Mouse (Mus musculus): Measurements from ENCODE around the gene 2700097O09Rik.
A peak's percentile ranks its signal among the peaks of the same experiment; 100 is the strongest.
"Not testable (repeated sequence)": the region's sequence is repeated elsewhere in the genome, so short reads cannot be mapped to it uniquely, and the experiment has no call there.

Gene 2700097O09Rik

DNA sequence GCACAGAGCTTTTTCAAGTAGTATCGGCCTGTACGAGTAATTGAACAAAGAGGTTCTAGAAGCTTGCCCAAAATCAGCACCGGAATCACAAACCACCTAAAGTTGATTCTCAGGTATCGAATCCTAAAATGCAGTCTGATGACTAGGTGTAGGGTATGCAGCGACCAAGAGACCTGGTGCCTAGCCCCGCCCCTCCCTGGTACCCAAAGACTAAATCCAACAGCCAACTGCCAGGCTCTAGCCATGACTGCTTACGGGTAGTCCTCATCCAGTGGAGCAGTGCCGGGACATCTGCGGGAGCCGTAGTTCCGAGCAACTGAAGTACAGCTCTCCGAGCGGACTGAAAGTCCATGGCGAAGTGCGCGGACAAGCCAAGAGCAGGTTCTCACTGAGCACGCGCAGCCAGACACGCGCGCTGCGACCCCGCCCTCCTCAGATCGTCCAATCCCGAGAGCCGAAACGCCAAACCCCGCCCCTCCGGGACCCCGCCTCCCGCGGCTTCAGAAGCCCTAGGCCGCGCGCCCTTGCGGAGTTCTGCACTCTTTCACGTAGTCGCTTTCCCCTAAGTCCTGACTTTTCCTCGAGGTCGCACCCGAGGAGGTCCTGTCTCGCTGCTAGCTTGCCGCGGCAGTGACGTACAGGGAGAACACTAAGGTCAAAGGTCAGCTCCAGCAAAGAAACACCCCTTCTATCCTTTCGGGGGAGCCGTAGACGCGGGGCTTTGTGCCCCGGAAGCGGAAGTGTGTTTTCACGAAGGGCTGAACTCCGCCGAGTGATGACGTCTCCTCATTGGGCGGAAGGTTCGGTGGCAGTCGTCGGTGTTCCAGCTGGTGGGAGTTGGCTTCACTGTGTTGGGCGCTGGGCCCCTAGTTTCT lies at the start of gene 2700097O09Rik, which contains the start of gene Srp54a:
Gene 2700097O09Rik, minus strand, starts transcription at position 385 of the 875 bp plus-strand sequence.
Gene Srp54a, plus strand, starts transcription at position 537 of the 875 bp plus-strand sequence.
- peak; percentile 100 for DNase-seq

DNA sequence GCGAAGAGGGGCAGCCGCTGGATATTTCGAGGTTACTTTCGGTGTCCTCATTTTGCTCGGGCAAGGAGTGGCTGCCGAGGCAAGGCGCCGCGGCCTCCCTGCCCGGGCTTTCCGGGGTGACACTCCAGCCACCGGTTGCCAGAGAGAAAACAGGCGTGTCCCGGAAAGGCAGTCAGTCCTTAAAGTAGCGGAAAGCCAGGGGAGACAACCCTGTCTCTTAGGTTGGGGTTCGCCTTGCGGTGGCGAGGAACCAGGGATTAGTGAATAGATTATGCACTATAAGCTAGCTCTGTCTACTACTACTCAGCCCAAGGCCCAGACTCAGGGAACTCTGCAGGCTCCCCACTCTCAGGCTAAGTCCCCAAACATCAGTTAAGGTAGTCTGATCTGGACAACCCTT lies 44.8 kb upstream of the 2700097O09Rik start:
- DNase-seq: not testable (repeated sequence)

DNA sequence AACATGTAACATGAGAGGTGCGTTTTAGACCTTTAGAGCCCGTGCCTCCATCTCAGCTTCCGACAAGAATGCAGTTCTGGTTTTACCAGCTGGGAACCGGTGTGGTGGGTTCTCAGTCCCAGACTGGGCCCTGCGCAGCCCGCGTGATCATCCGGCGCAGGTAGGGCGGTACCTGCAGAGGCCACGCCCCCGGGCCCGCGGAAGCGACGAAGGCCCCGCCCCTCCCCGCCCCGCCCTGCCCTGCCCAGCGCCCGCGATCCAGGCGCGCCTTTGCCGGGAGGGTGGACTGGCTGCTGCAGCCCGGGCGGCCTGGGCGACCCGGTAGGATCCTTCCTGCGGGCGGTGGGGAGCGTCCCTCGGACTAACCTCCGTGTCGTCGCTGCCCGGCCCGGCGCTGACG lies 44.3 kb upstream of the 2700097O09Rik start, which contains the start of gene Fam177a:
Gene Fam177a, plus strand, starts transcription at position 228 of the 400 bp plus-strand sequence.
- not testable (repeated sequence) for DNase-seq

DNA sequence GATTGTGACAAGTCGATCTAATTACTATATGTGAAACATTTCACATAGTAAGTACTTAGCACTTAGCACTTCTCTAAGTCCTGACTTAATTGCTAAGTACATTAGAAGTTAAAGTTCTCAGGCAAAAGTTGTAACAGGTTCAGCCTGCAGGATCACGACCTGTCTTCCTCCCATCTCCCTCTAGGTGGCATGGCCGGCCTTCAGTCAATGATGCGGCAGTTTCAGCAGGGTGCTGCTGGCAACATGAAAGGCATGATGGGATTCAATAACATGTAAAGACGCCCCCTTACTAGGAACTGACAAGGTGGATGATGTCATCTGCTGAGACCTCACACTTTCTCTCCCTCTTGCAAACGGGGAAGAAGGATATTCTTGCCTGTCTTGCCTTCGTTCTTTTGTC lies 32.7 kb upstream of the 2700097O09Rik start:
- DNase-seq: not testable (repeated sequence)

DNA sequence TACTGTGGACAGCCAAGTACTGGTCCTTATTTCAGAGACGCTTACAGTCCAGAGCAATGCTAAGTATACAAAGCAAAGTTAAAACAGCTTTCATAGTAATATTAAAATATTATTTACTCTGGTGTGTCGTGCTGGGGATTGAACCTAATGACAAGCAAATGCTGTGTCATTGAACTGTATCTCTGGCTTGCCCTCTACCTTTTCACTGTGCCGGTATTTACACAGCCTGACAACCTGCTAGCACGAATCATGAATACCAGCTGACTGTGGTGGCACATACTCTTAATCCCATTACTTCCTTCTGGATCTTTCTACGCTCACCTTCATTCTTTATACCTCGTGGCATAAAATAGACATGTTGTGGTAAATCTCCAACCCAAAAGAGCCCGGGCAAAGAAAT lies 12.2 kb upstream of the 2700097O09Rik start:
- DNase-seq: not testable (repeated sequence)

DNA sequence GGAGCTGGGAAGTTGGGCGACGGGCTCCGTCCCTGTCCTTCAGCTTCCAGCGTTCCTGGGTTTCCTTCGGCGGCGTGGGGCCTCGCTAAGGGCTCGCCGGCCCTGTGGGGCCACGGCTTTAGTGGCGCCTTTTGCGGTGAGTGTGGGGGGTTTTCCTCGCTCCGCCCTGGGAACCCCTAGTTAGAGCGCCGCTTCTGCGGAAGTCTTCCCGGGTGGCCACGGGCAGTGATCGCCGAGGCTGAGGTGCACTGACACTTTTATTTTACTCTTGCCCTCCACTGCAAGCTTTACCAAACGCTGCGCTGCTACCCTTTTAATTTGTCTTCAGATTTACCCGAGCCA lies 662 bp upstream of the 2700097O09Rik start:
- not testable (repeated sequence) for DNase-seq

DNA sequence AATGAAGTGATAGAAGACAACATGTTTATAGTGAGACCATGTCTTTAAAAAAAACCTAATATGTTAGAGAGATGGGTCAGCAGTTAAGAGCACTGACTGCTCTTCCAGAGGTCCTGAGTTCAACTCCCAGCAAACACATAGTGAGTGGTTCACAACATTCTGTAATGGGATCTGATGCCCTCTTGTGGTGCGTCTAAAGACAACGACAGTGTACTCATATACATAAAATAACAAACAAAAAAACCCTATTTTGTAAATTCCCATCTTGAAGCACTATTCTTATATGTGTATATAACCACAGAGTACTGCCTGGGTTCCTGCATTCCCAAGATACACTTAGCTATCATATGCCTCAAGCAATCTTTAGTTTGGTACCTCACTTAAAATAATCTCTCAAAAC lies 1.2 kb downstream of the 2700097O09Rik start:
- DNase-seq: not testable (repeated sequence)

DNA sequence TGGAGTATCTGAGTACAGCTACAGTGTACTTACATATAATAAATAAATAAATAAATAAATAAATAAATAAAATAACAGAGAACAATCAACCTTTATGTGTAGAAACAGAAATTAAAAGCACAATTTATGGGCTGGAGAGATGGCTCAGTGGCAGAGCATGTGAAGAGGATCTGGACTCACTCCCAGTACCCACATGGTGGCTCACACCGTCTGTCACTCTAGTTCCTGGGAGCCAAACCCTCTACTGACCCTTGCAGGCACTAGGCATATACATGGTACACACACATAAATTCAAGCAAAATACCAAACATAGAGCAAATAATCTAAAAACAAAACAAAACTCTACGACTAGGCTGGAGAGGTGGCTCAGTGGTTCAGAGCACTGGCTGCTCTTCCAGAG lies 4.6 kb downstream of the 2700097O09Rik start:
- no peak for DNase-seq

DNA sequence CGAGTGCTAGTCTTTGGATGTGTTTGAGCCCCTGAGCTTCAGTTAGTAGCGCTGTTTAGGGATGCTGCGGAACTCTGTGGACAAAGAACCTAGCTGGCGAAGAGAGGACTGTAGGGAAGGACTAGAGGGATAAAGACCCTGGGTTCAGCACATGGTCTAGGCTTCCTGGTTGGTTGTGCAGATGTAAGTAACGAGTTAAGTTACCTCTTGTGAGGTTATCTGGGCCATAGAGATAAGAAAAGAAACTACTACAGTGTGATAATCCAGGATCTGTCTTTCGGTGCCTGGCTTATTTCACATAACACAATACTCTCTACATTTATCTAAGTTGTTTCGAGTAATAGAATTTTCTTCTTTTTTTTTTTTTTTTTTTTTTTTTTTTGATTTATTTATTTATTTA lies 6.2 kb downstream of the 2700097O09Rik start:
- DNase-seq: no peak

DNA sequence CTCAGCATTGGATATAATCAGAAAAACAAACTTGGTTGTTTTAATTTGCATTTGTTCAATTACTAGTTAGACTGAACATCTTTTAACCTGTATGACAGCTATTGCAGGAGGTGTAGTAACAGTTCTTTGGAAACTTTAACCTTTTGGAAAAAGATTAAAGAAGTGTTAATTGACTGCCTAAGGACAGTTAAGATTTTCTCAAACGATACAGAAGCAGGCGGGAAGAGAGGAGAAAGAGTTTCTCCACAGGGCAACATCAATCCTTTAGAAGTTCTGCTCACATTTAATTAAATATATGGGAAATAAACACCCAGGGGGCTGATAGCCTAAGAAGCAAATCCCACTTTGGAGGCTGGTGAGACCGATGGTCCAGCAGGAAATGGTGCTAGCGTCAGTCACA lies 7.4 kb downstream of the 2700097O09Rik start:
- no peak for DNase-seq

DNA sequence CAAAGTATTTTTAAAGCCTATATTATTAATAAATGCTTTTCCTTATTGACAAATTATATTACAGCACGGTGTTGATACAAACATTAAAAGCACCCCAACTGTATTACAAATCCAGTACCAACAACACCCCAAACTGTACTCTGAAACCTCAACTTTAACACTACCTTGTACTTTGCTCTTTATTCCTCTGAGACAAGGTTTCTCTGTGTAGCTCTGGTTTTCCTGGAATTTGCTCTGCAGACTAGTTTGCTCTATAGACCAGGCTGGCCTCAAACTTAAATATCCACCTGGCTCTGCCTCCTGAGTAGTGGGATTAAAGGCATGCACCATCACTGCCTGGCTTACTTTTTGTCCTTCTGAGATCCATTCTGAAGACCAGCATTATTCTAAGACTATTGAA lies 17.8 kb downstream of the 2700097O09Rik start:
- no peak for DNase-seq

DNA sequence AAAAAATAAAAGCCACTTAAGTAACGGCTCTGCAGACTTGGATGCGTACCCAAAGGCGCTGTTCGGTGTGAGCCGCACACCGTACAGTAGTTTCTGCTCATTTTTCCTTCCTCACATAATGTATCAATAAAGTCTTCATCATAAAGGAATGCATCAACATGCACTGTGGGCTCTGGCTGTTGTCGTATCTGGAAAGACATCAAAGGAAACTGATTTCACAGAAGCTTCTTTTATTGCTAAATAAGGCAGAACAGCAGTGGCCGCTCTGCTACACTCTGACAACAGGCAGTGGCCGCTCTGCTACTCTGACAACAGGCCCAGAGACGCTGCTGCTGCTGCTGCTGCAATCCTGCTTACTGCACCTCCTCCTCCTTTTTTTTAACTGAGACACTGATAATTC lies 18.9 kb downstream of the 2700097O09Rik start:
- no peak for DNase-seq

DNA sequence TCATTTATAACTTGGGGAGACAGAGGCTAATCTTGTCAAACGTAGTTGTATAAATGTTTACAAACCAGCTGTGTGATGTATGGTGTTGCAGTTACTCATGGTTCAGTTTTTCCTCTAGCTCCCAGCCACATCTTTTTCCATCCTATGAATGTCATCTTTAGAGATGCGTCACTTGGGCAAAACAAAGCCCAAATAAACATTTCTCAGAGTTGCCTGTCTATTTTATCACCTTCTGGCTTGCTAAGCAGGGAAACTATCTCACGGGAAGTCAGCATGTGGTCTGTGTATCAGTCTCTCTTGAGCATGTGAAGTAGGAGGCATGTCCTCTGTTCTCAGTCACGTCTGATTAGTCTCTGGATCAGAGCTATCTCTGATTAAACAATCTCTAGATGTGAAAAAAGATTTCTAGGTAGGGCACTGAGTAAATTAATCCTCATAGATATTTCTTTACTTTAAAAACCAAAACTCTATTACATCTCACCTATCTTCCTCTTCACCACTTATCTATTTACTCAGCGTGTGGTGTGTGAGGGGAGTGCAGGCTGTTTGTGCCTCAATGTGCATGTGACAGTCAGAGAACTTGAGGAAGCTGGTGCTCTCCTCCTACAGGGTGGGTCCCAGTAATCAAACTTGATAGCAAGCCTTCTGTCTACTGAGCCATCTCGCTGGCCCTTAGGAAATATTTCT lies 19.6 kb downstream of the 2700097O09Rik start:
- no peak for DNase-seq

DNA sequence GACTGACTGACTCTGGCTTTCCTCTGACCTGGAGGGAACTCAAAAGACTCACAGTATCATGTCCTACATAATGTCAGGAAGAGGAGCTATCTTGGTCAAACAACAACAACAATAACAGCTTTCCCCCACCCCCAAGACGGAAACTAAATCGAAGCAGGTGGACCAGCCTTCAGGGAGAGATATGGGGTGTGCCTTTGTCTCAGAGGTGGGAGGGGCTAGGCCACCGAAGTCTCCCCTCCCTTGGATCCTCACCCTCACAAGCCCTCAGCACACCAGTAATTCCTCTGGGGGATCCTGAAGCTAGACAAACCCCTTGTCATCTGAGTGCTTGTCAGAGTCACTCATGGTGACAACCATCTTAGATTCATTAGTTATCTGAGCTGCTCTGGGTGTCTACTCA lies 20.1 kb downstream of the 2700097O09Rik start:
- peak; percentile 88 for DNase-seq

DNA sequence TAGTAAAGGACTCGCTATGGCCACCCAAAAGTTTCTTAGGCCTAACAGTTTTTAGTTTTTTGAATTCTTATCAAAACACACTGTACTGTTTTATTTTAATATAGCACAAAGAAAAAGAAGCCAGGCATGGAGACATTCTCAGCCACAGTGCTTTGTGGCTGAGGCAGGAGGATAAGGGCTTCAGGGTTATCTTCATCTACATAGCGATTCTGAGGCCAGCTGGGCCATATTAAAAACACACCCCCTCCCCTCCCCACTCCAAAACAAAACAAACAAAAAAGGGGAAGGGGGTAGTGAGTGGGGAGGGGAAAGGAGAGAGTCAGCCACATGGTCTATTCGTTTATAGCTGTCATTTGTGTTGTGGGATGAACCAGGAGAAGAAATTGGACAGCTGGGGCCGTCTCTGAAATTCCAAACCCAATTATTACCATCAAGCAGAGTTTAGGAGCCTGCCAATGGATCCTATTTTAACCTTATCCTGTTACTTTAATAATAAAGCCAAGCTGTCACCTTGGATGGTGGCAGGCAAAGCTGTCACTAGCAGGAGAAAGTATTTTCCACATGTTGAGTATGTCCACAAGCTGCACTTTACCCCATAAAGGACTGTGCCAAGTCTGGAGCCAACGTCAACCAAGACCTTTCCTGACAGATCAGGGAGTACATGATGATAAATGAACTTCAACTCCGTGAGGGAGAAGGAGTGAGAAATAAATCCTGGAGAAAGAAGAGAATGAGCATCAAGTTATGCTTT lies 20.9 kb downstream of the 2700097O09Rik start:
- peak; percentile 94 for DNase-seq

DNA sequence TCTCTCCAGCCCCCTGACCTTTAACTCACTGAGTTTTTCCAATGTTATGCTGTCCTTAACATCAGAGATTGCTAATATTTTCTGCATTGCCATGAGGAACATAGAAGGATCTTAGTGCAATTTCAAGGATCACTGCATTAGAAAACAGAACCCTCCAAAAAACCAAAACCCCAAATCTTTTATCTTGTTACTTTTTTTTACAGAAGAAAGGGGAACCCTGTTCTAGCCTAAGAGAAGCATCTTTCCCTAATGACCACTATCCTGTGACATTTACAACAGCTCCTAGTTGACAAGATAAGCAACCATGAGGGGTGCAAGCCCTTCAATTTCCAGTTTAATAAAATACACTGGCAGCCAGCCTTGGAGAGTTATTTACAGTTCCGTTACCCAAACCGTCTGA lies 23.2 kb downstream of the 2700097O09Rik start:
- no peak for DNase-seq

DNA sequence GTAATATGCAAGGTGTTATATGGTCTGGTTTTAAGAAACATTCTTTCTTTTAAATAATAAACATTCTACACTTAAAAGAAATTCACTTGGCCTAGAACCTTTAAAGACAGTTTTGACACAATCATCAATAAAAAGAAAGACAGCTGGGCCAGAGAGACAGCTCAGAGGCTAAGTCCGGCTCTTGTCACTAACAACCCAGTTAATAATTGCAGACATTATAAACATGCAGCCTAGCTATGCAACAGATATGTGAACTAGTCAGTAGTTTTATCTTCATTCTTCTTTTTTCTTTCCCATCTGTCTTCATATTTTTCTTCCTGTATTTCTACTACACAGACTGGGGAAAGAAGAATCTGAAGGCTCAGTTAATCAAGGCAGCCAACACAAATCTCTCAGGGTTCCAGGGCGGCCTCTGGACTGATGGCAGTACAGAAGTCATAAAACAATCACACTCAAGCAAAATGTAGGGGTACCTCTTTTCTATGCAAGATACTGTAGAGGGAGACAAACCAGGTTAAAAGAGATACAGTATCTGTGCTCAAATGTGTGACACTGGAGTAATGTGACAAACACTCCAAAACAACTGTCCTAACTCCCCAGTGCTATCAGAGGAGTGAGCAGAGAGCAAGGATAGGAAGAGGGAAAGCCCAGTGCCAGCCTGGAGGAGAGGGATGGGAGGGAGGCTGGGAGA lies 25.2 kb downstream of the 2700097O09Rik start:
- no peak for DNase-seq

DNA sequence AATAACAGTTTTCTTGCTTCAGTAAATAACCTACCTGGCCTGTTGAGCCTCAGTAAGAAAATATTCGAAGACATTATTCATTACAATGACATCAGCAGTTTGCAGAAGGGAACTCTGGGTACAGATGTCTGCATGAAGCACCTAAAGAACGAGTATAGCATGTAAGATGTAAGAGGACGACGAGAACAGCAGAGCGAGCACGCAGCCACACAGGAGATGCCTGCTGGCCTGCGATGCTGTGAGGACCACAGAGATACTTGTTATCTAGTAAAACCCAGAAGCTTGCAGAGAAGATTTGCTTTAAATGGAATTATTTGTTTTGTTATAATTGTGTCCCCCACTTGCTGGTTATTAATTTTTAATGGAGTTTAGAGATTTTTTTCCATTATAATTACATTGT lies 26.6 kb downstream of the 2700097O09Rik start:
- DNase-seq: no peak

DNA sequence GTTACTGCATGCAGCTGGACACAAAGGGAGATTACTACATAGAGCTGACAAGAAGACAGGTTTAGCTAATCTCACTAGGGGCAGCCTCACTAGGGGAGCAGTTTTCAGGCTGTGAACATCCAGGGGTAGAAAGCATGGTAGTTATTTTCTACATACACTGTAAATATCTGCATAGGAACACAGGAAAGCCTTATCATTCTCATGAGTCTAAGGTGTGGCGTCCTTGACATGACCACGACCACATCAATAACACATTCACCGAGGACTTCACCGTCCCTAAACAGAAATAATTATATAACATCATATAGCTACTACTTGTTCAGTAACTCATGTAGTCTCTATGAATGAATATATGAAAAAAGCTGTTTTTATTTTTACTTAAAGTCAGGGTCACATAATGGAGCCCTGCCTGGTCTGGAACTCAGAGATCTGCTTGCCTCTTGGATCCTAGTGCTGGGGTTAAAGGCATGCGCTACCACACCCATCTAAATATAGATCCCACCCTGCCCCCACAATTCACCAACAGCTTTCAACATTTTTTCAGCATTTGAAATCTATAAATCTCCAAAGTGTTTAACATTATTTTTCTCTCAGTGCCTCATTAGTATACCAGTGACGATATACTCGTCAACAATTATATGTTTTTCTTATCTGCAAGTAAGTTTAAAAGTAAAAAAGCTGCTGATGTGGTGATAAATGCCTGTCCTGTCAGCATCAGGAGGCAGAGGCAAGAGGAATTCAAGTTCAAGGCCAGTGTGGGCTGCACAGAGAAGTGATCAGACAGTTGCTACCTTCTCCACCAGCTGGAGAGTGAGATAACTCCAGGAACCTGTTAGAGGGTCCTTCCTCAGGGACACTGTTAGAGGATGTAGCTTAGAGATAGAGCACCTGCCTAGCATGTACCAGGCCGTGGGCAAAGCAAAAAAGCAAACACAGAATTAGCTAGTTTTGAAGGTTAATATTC lies 28.4 kb downstream of the 2700097O09Rik start:
- DNase-seq: no peak

DNA sequence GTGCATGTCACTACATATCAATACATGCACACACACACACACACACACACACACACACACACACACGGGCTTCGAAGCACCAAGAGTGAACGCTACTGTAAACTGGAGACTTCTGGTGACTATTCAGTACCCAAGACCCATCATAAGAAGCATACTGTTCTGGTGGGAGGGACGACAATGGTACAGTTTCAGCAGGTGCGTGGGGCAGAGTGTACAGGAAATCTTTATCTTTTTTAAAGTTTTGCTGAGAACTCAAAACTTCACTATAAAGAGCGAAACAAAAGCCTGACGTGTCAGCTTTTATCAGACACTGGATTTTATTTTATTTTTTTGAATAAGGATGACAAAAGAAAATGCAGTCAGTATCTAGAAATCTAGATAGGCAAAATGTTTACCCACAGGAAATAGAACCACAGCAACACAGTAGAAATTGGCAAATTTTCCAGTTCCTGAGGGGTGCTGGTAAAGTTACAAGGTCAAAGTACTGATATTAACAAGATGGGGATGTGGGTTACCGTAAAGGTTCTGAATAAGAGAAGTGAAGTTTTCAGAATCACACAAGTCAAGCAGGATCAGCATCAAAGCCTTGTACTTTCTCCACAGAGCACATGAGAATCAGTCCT lies 30.1 kb downstream of the 2700097O09Rik start:
- no peak for DNase-seq

DNA sequence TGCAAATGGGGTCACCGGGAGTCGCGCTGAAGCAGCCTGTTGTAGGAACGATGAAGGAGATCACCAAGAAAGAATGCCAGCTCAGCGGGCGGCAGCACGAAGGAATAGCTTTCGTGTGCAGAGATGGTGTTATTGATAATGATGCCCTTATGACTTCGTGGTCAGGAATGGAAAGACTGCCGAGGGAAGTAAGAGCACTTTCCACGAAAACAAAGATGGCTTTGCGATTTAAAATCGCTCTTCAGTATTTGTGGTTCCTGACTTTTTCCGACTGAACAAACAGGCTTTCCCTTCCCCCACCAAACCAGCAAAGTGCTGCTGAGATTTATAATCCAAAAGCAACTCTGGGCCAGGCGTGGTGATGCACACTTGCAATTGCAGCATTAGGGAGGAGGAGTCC lies 38.9 kb downstream of the 2700097O09Rik start:
- no peak for DNase-seq
